Mouse (Mus musculus) liver, embryonic 15.5 days (tissue): ENCODE results near the gene Spg20. TPM values are rescaled to one million over a fixed set of nuclear protein-coding genes. Genes with fewer than 3 reads are reported as not detected.
A peak's percentile ranks its signal among the peaks of the same experiment; 100 is the strongest.

ENCODE experiments used
- ATAC-seq: fragments of 200-750 bp; cut with Nextera tagmentation; 2 replicates; pipeline ENCODE4 v1.8.0; 2017; ENCODE audit warnings: moderate number of reproducible peaks, mild to moderate bottlenecking, moderate library complexity; ENCODE audit not compliant: insufficient read depth
- H3K27ac ChIP-seq: fragments of 300-500 bp; sonication (generic); replicated peaks from 2 replicates; pipeline ENCODE4 v1.5.1; 2015; ENCODE audit warnings: mild to moderate bottlenecking, inconsistent platforms
- H3K27me3 ChIP-seq: fragments of 300-500 bp; sonication (generic); 2 replicates; pipeline ENCODE4 v1.6.1; 2015; ENCODE audit warnings: mild to moderate bottlenecking, inconsistent platforms
- H3K36me3 ChIP-seq: fragments of 300-500 bp; sonication (generic); replicated peaks from 2 replicates; pipeline ENCODE4 v1.6.1; 2015; ENCODE audit warnings: moderate library complexity, mild to moderate bottlenecking, inconsistent platforms
- H3K4me1 ChIP-seq: fragments of 300-500 bp; sonication (generic); replicated peaks from 2 replicates; pipeline ENCODE4 v1.6.1; 2015; ENCODE audit warnings: inconsistent platforms
- H3K4me2 ChIP-seq: fragments of 300-500 bp; sonication (generic); 2 replicates; pipeline ENCODE4 v1.6.1; 2015; ENCODE audit warnings: moderate library complexity, mild to moderate bottlenecking, inconsistent platforms
- H3K4me3 ChIP-seq: fragments of 300-500 bp; sonication (generic); replicated peaks from 2 replicates; pipeline ENCODE4 v1.5.1; 2015; ENCODE audit warnings: mild to moderate bottlenecking, inconsistent platforms
- H3K9ac ChIP-seq: fragments of 300-500 bp; sonication (generic); 2 replicates; pipeline ENCODE4 v1.6.1; 2015; ENCODE audit warnings: moderate library complexity, mild to moderate bottlenecking, inconsistent platforms
- H3K9me3 ChIP-seq: fragments of 300-500 bp; sonication (generic); replicated peaks from 2 replicates; pipeline ENCODE4 v1.6.1; 2016; ENCODE audit warnings: inconsistent platforms
- WGBS: fragments of 180-500 bp; shearing (Covaris S2); methylation state at CpG from one replicate; pipeline ENCODE4 v1.1.7; 2015; ENCODE audit warnings: mixed read lengths; ENCODE audit not compliant: insufficient replicate concordance; 5-methylcytosine and 5-hydroxymethylcytosine counted together
- polyA plus RNA-seq: library from polyadenylated mRNA; unstranded; fragments of >200 nt; fragmentation: Nextera tagmentation; extraction: Ambion mirVana; gene quantifications from 2 replicates; pipeline ENCODE4 v1.2.1, GENCODE M21; 2015

Spg20 gene
- 7.1 and 7.7 TPM in 2 replicates for polyA plus RNA-seq

- Histone ChIP-seq H3K4me1 (peaks cover 18% of the 10 kb centered on the region), H3K9me3 (no peaks in the 10 kb centered on the region), H3K4me3 (peak within 1 kb of the TSS; percentile 79), H3K36me3 (peaks cover 3% of the 10 kb centered on the region; the same call in 1 of the 2 replicates), H3K27ac (peak within 1 kb of the TSS; percentile 45; the same call in 1 of the 2 replicates), H3K9ac (peak within 1 kb of the TSS; percentile 78), H3K27me3 (no peaks in the 10 kb centered on the region), H3K4me2 (peak within 1 kb of the TSS; percentile 86)
- ATAC-seq: peak; percentile 93
- WGBS: under 1% methylated on average over 58 of the region's 58 CpGs
These were observed at the start of gene Spg20 for GRCm38 (mm10) chr3:55111935-55112709. Gene Spg20, plus strand, starts transcription at chr3:55112108.

- Histone ChIP-seq H3K4me2 (no peak overlapping the region), H3K4me3 (no peak overlapping the region), H3K4me1 (no peaks in the 10 kb centered on the region), H3K9ac (no peak overlapping the region), H3K36me3 (no peaks in the 10 kb centered on the region), H3K9me3 (no peaks in the 10 kb centered on the region), H3K27me3 (peaks cover 8% of the 10 kb centered on the region), H3K27ac (no peak overlapping the region)
- no peak for ATAC-seq
- WGBS: 62% methylated on average over 9 of the region's 9 CpGs
These were observed 49.3 kb upstream of the Spg20 start for GRCm38 (mm10) chr3:55062653-55063052.

GRCm38 (mm10) chr3:55064396-55064795, 47.5 kb upstream of the Spg20 start:
- ATAC-seq: no peak
- no peaks in the 10 kb centered on the region for H3K36me3 ChIP-seq
- peaks cover 8% of the 10 kb centered on the region for H3K27me3 ChIP-seq
- H3K4me3 ChIP-seq: no peak overlapping the region
- 6% methylated on average over 2 of the region's 2 CpGs for WGBS
- H3K4me1 ChIP-seq: no peaks in the 10 kb centered on the region
- H3K9ac ChIP-seq: no peak overlapping the region
- no peak overlapping the region for H3K4me2 ChIP-seq
- no peaks in the 10 kb centered on the region for H3K9me3 ChIP-seq
- H3K27ac ChIP-seq: no peak overlapping the region

- H3K9me3 ChIP-seq: no peaks in the 10 kb centered on the region
- no peaks in the 10 kb centered on the region for H3K36me3 ChIP-seq
- H3K27me3 ChIP-seq: peaks cover 8% of the 10 kb centered on the region
- no peak overlapping the region for H3K27ac ChIP-seq
- no peak overlapping the region for H3K4me3 ChIP-seq
- H3K9ac ChIP-seq: no peak overlapping the region
- 31% methylated on average over 14 of the region's 14 CpGs for WGBS
- H3K4me2 ChIP-seq: no peak overlapping the region
- no peaks in the 10 kb centered on the region for H3K4me1 ChIP-seq
- ATAC-seq: no peak
These were observed 45.9 kb upstream of the Spg20 start for GRCm38 (mm10) chr3:55065738-55066665.

- no peak for ATAC-seq
- WGBS: 57% methylated on average over 12 of the region's 12 CpGs
These were observed 45.3 kb upstream of the Spg20 start for GRCm38 (mm10) chr3:55066666-55067023.

GRCm38 (mm10) chr3:55067791-55068434, 44.0 kb upstream of the Spg20 start:
- no peak for ATAC-seq
- H3K36me3 ChIP-seq: no peaks in the 10 kb centered on the region
- 30% methylated on average over 7 of the region's 7 CpGs for WGBS
- no peak overlapping the region for H3K4me3 ChIP-seq
- H3K4me1 ChIP-seq: no peaks in the 10 kb centered on the region
- peaks cover 8% of the 10 kb centered on the region for H3K27me3 ChIP-seq
- no peaks in the 10 kb centered on the region for H3K9me3 ChIP-seq
- no peak overlapping the region for H3K4me2 ChIP-seq
- H3K9ac ChIP-seq: no peak overlapping the region
- no peak overlapping the region for H3K27ac ChIP-seq

More at GRCm38 (mm10) chr3:55066666-55067023, 45.3 kb upstream of the Spg20 start:
- Histone ChIP-seq H3K9ac (no peak overlapping the region), H3K27me3 (peaks cover 8% of the 10 kb centered on the region), H3K4me3 (no peak overlapping the region), H3K4me1 (no peaks in the 10 kb centered on the region), H3K9me3 (no peaks in the 10 kb centered on the region), H3K36me3 (no peaks in the 10 kb centered on the region), H3K4me2 (no peak overlapping the region), H3K27ac (no peak overlapping the region)

GRCm38 (mm10) chr3:55074576-55075293, 37.2 kb upstream of the Spg20 start:
- Histone ChIP-seq H3K4me3 (no peak overlapping the region), H3K9ac (no peak overlapping the region), H3K36me3 (no peaks in the 10 kb centered on the region), H3K4me1 (no peaks in the 10 kb centered on the region), H3K9me3 (no peaks in the 10 kb centered on the region), H3K4me2 (no peak overlapping the region), H3K27me3 (no peaks in the 10 kb centered on the region), H3K27ac (no peak overlapping the region)
- no peak for ATAC-seq
- 65% methylated on average over 6 of the region's 6 CpGs for WGBS

- Histone ChIP-seq H3K36me3 (no peaks in the 10 kb centered on the region), H3K4me1 (no peaks in the 10 kb centered on the region), H3K9me3 (no peaks in the 10 kb centered on the region), H3K9ac (no peak overlapping the region), H3K27ac (no peak overlapping the region), H3K27me3 (no peaks in the 10 kb centered on the region), H3K4me3 (no peak overlapping the region), H3K4me2 (no peak overlapping the region)
- 55% methylated on average over 3 of the region's 3 CpGs for WGBS
- ATAC-seq: no peak
These were observed 36.6 kb upstream of the Spg20 start for GRCm38 (mm10) chr3:55075294-55075648.

- ATAC-seq: no peak
- no peaks in the 10 kb centered on the region for H3K27me3 ChIP-seq
- no peaks in the 10 kb centered on the region for H3K9me3 ChIP-seq
- H3K4me3 ChIP-seq: no peak overlapping the region
- no peaks in the 10 kb centered on the region for H3K4me1 ChIP-seq
- no peak overlapping the region for H3K27ac ChIP-seq
- no peak overlapping the region for H3K9ac ChIP-seq
- 61% methylated on average over 6 of the region's 6 CpGs for WGBS
- H3K36me3 ChIP-seq: no peaks in the 10 kb centered on the region
- H3K4me2 ChIP-seq: no peak overlapping the region
These were observed 33.7 kb upstream of the Spg20 start for GRCm38 (mm10) chr3:55078233-55078632.

- Histone ChIP-seq H3K27me3 (no peaks in the 10 kb centered on the region), H3K9me3 (no peaks in the 10 kb centered on the region), H3K4me3 (no peak overlapping the region), H3K27ac (no peak overlapping the region), H3K4me1 (no peaks in the 10 kb centered on the region), H3K9ac (no peak overlapping the region), H3K36me3 (no peaks in the 10 kb centered on the region), H3K4me2 (no peak overlapping the region)
- ATAC-seq: no peak
- 51% methylated on average over 8 of the region's 8 CpGs for WGBS
These were observed 32.3 kb upstream of the Spg20 start for GRCm38 (mm10) chr3:55079619-55080018.
